Mouse (Mus musculus) right cerebral cortex, postnatal 4 days (tissue): Measurements from ENCODE around the gene Ttc7b.

ENCODE experiments used
- DNase-seq: peaks from one replicate; pipeline ENCODE4 v3.0.0-alpha.2; 2022

Gene Ttc7b

DNA sequence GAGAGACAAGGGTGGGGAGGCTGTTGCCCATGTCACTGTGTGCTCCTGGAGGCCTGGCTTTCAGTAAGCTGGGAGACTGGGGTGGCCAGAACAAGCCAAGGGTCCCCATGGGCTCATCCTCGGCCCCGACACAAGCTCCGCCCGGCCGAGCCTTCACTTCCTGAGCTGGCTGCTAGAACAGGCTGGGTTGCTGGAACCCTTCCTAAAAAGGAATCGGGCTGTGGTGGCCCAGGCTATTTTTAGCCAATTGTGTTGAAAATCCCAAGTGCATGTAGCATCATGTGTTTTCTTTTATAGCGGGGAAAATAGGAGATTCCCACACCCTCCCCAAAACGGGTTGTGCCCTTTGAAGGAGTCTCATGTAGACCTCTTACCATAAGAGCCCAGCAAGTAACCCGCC lies 226.7 kb downstream of the Ttc7b start:
- no peak for DNase-seq

DNA sequence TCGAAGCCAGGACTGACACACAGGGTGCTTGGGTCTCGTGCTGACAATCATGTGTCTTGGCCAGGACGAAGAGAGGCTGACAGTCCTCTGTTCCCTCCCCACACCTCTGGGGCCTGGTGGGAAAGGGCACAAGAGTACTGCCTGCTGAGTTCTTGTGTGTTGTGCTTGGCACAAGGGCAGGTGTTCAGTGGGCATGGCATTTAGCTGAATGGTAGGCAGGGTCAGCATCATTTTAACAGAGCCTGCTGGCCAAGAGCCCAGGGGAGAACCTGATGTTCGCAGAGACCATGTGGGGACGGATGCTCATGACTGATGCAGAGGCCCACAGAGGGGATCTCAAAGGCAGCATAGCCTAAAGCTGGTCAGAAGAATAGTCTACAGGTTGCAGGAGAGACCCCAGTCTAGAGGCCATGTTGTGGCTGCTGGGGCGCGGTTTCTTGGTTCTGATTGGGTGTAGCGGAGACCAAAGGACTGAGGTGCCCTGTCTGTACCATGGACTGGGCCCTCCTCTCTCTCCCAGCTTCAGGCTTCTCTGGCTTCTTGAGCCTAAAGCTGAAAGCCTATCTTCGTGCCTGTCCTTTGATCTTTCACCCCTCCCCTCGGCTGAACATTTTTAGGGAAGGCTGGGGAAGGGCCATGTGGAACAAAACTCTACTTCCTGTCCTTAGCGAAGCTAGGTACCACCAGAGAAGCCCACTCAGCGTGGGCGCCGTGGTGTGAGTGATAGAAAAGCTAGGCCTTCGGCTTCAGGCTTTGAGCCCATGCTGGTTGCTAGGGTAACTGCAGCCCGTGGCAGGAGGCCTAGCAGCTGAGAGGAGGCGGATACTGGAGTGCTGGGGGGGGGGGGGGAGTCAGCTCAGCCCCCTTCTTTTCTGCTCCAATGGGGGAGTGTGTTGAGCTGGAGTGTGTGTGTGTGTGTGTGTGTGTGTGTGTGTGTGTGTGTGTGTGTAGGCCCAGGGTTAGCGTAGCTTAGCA lies 229.6 kb downstream of the Ttc7b start:
- peak; percentile 76 for DNase-seq

DNA sequence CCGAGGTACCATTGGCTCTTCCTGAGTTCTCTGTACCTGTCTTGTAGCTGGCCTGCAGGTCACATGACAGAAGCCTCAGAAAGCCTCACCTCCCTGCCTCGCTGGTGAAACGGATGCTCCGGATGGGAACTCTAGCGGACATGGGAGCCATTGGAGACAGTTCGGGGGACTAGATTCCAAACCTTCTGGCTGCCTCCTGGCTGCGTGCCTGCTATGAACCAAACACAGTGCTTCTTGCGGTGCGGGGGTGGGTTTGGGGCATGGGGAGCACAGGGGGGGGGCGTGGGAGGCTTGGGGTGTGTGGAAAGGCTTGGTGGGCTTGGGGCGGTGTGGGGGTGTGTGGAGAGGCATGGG lies 230.5 kb downstream of the Ttc7b start:
- DNase-seq, result no peak

DNA sequence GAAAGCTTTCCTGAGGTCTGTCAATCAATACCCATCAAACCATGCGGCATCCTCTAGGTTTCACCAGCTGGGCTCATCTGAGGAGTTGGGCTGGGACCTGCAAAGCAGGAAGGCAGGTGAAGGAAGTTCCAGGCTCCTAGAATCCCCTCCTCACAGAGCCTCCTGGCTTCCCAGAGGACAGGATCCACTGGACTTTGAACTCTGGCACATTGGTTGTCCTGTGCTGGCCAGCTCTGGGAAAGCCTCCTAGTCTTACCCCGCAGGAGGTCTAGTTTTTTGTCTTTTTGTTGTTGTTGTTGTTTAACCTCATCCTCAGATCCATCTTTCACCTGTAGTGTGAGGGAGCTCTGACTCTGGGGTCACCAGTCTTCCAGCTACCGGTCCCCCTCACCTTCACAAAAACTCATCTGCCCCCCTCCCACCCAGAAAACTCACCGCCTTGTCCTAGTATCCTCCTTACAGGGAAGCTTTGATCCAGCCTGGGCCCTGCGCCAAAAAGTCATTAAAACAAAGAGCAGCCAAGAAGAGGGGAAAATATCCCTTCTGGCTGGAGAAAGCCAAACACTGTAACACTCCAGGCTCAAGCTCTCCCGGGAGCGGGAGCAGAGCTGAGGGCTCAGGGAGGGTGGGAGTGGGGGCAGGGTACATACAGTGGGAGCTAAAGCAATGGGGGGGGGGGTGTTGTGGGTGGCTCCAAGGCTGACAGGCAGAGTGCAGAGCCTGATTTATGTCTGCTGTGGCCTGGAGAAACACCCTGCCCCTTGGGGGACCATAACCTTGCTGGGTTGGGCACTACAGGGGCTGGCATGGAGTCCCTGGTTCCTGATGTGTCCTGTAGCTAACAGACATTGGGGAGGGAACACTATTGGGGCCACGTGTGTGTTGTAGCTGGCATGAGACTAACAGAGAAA lies 231.1 kb downstream of the Ttc7b start:
- peak; percentile 80 for DNase-seq

DNA sequence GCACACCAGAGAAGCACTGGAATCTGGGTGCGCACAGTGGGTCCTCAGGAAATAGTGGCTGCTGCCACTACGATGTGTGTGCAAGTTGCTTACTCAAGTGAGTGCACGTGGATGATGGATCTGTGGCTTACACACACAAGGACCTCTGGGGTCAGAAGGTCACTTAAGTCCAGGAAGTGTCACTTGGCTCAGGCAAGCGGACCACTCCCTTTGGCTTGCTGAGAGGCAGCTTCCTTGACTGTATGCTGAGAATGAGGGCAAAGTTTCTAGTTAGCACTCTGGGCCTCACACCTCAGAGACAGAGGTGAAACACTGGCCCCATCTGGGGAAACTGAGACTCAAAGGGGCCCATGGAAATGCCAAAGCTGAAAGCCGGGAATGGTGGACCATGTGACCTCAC lies 232.6 kb downstream of the Ttc7b start:
- no peak for DNase-seq

DNA sequence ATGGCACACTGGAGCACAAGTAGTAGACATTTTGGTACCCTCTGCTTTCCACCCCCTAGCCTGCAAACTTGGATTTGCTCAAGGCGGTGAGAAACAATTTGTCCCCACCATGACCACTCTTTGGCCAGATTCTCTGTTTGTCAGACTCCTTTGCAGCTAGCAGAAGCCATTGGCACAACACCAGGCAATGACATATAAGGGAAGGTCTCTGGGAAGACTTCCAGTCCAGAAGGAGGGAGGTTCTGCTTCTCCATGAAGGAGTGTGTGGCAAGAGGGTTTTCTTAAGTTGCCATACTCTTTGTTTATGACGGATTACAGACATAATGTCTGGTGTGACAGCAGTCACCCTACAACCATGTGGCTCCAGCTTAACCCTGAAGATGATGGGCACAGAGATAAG lies 233.1 kb downstream of the Ttc7b start:
- no peak for DNase-seq

DNA sequence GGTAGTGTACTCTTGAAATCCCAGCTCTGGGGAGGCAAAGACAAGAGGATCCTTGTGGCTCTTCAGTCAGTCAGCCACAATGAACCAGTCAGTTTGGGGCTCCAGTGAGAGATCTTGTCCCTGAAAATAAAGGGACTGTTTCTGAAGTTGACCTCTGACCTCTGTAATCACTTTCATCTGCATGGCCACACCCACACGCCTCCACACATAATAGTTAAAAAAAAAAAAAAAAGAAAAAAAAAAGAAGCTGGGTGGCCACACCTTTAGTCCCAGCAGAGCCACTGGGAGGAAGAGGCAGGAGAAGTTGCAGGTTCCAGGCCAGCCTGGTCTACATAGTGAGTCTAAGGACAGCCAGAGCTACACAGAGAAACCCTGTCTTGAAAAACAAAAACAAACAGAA lies 237.3 kb downstream of the Ttc7b start:
- no peak for DNase-seq

DNA sequence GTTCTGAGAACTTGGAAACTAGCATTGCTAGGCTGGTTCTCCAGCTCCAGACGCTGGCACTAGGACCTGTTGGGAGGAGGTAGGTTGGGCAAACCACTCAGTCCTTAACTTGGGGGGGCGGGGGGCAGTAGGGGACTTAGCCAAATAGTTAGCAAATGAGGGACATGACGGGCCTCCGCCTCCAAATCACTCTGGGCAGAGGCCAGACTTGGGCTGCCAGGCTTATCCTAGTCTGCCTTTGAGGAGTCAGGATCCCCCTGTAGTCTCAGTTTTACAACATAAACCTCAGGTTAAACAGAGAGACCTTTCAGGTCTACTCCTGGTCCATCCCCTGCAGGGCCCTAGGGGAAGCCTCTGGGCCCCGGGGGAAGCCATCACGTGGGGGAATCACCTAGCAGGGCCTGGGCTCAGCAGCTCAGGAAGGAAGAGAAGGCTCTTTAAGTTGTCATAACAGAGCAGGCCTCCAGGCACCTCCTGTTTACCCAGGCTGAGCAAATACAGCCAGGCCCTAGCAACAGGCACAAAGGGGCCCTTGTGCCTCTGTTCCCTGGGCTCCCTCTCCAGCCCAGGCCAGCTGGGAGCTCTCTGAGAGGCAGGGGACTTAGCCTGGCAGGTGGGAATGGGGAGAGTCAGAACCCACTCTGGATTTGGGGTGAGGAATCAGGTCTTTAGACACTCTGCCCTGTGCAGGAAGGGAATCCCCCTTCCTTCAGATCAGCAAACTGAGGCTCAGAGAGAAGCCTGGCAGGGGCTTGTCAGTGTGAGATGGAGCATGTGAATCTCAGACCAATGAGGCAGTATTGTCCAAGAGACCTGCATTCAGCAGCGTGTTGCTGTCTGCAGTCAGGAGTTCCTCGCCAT lies 238.4 kb downstream of the Ttc7b start:
- DNase-seq, result no peak

DNA sequence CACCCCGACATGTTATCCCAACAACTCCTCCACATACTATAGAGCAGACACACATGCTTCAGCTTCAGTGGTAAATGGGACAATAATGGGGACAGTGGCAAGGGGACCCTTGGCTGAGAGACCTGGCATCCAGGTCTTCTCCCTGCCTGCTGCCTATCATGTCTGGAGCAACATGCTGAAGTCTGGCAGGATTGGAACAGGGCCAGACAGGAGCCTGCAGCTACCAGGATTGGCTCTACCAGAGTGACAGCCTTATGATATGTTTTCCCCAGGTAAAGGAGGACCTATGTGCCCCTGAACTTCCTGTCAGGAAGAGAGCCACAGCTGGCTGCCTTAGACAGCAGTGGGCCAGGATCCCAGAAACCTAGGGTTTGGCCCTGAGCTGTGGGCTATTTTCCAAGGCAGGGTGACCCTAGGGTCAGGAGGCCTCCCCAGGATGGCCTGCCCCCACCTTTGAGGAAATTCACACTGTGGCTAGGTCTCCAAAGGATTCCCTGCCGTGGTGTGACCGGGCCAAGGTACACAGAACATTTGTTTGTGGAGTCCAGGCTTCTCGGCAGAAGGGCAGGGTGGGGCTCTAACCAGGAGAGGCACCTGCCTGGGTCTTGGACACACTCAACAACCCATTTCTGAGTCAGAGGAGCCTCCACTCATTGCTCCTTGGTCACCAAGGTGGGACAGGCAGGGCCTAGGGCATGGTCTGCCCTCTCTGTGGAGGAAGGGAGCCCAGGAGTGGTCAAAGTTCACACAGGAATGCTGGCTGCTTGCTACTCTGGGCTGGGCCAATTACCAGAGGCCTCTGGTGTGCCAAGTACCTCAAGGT lies 239.4 kb downstream of the Ttc7b start:
- DNase-seq, result no peak

DNA sequence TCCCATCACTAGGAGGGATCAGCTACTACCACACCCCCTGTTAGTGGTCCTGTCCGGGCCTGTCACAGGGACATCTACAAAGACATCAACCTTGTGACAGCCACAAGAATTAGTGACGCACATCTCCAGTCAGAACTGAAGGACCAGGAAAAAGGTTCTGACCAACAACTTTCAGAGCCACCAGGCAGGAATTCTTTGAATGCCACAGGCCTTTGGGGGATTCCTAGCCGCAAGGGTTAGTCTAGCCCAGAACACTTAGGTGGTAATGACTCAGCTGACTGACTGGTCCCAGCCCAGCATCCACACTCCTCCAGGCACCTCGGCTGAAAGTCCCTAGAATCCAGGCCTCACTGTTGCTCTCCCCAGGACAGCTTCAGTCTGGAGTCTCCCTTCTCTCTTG lies 240.7 kb downstream of the Ttc7b start:
- no peak for DNase-seq

DNA sequence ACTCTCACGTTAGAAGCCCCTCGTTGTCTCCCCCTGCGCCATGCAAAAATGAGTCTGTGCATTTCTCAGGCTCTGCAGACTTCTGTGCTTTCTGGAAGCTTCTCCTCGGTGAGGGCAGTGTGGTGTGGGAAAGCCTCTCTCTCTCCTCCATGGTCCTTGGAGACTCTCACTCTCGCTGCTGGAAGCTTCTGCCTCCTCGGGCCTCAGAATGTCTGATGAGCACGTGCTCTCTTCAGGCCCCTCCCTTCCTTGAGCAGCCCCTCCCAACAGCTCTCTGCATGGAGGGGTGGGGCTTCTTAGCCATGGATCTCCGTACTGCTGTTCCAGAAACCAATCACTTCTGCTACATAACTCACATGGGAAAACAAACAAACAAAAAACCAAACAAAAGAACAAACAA lies 242.3 kb downstream of the Ttc7b start:
- no peak for DNase-seq

DNA sequence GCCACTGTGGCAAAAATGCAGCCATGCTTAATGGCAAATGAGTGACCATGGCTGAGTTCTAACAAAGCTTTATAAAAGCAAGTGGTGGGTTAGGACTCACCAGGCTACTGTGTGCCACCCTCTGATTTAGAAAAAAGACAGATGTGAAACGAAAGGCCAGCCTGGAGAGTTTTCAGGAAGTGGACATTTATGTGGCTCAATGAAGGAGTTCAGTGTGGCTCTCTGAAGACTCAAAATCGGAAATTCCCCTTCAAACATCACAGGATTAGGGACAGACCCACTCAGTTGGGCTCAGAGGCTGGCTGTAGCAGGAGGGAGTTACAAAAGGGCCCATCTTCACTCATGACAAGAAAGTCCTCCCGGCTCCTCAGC lies 243.1 kb downstream of the Ttc7b start:
- no peak for DNase-seq

DNA sequence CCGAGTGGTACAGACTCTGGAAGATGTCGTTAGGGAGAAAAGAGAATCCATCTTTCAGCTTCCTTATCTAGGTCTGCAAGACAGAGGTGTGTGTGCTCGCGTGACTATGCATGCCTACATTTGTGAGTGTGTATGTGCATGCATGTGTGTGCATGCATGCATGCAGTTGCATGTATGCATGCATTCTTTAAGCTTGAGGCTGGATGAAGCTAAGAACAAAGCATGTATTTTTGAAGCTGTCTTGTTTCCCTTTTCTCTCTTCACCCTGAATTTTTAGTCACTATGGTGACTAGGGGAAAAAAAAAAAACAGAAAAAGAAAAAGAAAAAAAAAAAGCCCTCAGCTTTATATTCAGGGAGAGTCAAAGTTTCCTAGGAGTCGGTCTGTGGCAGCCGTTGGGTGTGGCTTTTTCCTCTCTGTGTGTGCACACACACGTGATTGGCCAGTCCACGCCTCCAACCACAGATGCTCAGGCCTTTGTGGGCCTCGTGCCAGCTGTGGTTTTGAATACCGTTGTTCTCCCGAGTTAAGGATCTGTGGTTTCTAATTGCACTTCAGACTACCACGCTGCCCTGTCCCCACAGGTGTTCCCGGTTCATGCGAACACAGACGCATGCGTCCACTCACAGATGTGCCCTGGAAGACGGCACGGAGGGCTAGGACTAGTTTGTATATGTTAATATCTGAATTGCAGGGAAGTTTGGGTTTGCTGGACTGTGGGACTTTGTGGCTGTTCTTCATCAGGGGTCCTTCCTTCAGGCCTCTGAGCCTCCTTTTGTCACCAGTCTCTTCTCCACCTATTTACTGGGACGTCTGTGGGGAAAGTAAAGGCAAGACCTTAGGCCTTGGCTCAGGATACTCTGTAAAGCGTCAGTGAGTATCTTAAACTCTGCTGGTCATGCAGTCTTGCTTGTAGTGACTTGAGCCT lies 243.8 kb downstream of the Ttc7b start:
- peak; percentile 71 for DNase-seq

DNA sequence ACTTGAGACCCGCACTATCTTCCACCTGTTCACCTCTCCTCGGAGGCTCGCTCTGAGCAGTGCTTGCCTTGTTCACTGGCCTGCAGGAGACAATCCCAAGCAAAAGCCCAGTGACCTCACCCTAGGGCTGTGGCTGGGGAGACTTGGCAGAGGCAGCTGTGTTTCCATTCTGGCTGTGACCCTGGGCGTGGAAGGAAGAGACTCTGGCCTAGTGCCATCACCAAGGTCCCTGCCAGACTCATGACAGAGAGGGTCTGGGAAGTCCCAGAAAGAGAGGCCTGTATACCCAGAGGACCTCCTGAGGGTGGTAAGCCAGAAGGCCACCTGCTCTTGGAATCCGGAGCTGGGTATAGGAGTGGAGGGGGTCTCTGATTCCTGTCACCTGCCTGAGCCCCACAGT lies 244.8 kb downstream of the Ttc7b start:
- DNase-seq, result no peak

DNA sequence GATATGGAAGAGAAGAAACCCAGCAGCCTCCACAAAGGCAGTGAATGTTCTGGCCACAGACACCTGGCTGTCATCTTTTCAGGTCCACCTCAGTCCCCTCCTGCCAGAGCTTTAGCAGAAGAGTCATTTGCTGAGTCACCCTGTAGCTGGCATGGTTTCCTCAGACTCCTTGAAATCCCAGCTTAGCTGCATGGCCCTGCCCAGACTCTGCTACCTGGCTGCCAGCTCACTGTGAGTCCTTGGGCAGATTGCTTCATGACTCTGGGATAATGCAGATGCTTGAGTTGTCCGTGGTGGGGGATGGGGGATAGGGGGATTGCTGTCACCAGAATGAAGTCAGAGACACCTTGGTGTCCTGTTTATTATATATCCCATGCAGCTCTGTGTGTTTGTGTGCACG lies 247.6 kb downstream of the Ttc7b start:
- DNase-seq, result no peak

DNA sequence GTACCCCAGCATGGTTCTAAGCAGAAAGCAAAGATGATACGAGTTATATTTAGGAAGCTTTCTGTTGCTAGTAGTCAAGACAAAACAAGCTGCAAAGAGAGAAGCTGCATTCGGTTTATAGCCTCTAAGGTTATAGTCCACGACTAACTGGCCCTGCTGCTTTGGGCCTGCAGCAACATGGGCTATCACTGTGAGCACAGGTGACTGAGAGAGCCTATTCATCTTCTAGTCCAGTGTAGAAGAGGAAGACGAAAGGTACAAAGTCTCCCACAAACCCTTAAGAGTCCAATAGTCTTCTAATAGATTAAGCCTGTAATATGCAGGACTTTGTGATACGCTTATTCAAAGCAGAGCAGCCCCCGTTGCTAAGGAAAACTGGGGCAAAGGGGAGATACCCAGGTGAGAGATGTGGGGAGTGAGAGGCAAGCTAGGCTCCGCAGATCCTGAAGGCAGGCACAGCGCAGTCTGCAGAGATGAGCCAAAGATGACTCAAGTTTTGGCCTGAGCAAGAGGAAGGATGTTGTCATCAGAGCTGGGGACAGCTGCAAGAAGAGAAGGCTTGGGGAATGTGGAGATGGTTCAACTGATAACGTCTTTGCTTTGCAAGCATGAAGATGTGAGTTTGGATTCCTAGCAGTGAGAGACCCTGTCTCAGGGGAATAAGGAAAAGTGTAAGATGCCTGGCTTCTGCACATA lies 250.5 kb downstream of the Ttc7b start:
- no peak for DNase-seq

DNA sequence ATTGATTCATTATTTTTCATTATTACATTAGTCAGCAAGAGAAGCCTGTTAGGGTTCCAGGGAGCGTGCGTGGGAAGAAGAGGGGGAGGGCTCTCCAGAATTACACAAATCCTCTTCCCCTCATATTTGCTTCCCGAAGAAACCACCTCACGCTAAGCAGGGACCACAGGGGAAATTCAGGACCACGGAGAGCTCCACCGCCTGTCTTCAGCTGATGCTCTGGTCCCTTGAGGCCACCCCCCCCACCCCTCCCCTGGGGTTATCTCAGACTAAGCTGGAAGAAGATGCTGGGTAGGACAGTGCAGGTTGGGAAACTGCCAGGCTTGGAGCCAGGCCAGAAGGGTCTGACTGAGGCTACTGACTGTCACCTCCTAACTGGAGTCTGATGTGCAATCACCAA lies 252.6 kb downstream of the Ttc7b start:
- DNase-seq, result peak; percentile 51

DNA sequence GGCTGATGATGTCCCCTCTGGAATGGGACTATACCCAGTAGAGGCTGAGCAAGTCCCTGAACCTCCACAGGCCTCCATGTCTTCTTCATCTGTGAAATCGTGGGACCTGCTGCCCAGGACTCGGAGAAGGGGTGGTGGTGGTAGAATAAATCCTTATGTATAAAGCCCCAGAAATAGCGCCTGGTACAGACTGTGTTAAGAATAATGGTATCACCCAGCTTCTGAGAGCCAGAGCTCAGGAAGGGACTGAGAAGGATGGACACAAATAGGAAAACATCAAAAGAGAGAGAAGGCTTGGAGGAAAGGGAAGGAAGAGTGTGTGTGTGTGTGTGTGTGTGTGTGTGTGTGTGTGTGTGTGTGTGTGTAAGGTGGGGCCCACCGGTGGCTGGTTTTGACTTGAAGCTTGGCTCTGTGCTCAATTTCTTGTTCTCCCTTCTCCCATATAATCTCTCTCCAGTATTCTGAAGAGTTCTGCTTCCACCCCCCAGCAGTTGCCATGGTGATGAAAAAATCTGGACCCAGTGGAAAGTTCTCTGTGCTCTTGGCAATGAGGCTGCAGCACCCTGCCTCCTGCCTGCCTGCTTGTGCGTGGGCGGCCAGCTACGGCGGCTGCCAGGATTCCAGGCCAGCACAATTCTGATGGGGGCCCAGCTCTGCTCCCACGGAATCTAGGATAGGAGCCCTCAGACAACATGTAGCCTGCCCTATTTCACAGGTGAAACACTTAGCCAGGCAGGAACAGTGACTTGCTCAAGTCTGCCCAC lies 254.9 kb downstream of the Ttc7b start:
- DNase-seq, result peak; percentile 83

DNA sequence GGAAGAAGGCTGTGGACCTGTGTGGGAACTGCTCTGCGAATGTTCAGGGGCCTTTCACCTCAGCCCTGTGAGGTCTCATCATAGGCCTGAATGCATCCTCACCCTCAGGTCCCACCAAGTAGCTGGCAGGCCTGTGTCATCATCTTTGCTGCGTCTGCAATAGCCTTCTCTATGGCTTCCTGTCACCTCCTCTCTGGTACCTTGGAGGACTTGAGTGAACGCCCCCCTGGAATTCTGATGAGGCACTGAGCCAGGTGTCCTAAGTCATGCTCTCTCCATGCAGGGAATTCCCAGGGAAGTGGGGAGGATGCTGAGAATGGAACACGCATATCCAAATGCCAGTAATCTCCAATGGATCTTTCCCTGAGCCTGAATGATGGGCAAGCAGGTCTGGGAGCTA lies 255.7 kb downstream of the Ttc7b start:
- DNase-seq, result no peak

DNA sequence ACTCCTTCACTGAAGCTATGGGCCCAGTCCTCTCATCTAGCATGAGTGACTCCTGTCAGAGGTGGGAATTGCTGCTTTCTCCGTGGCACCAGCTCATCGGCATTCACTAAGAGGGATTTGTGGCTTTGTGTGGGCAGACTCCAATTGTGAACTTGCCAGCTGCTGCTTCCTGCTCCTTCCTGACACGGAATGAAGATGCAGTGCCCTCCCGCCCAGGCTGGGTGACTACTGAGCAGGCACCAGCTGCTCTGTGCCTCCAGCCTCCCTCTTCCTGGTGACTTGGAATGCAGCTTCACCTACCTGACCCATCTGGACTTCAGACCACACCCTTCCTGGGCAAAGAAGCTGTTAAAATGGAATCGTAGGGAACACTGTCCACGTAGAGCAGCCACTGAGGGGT lies 257.8 kb downstream of the Ttc7b start:
- no peak for DNase-seq
